Mouse (Mus musculus) heart, adult 11 months (tissue): ENCODE measurements around the gene Gm20388.

ENCODE experiments used
- DNase-seq: peaks from one replicate; pipeline ENCODE4 v3.0.0; 2022

Gm20388 gene

DNA sequence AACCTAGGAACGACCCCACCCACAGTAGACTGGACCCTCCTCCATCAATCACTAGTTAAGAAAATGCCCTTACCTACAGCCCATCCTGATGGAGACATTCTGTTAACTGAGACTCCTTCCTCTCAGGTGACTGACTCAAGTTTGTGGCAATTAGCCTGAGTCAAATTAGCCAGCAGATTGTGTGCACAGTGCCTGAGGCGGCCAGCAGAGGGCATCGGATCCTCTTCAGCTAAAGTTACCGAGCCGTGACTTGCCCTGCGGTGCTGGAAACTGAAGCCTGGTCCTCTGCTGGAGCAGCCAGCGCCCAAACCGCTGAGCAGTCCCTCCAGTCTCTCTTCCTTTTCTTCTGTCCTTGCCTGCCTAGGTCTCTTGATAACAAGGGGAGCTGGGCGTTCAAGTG, 56.8 kb downstream of the Gm20388 start:
- no peak for DNase-seq

- DNase-seq = no peak
Measured at GRCm38 (mm10) chr8:119970169-119970568, 59.5 kb downstream of the Gm20388 start.

DNA sequence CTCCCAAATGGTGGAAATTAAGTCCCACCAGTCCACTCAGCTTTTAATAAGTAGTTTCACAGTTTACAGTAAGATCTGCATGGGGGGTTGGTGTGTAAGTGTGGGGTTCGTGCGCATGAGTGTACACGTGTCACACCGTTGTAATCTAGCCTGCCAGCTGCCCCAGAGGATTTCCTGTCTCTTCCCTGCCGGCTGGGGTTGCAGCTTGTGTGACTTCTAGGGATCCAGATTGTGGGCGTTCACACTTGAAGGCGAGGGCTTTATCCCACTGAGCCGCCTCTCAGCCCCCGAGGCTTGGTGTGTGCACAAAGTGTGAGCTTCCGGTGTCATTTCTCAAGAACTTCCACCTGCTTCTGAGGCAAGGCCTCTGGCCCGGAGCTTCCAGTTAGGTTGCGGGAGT, 61.9 kb downstream of the Gm20388 start:
- no peak for DNase-seq

- peak; percentile 91 for DNase-seq
Measured at GRCm38 (mm10) chr8:119978770-119979381, 68.2 kb downstream of the Gm20388 start.

- no peak for DNase-seq
Measured at GRCm38 (mm10) chr8:119981253-119981652, 70.6 kb downstream of the Gm20388 start.

DNA sequence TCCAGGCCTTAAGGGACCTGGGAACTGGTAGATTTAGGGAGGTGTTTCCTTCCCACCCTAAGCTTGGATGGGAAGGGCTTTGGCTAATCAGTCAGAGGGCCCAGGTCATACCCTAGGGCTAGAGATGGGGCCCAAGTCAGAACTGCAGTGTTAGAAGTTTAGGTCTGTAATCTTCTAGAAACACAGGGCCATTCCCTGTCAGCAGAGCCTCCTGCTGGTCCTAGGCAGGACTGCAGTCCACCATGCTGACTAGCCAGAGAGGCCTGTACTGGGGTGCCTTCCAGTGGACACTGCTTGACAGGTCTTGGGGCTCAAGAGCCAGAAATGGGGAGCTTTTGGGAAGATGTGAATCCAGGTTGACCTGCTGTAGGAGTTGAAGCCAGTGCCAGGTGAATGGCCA, 73.4 kb downstream of the Gm20388 start:
- peak; percentile 87 for DNase-seq

DNA sequence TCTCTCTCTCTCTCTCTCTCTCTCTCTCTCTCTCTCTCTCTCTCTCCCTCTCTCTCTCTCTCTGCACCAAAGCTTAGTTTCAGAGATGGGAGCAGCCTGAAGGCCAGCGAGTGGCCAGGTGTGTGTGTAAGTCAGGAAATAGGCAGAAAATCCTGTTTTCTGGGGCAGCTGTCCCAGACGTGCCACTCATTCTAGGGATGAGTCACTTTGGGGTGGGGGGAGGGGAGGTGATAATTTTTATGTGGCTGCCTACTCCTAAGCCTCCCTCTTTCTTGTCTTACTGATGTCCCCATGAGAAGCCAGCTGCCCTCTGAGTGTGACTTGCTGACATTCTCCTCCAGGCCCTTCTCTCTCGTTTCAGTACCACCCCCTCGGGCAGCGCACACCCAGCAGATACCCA, 75.5 kb downstream of the Gm20388 start:
- DNase-seq = no peak

- DNase-seq = peak; percentile 94
Measured at GRCm38 (mm10) chr8:119988087-119988486, 77.4 kb downstream of the Gm20388 start.

GRCm38 (mm10) chr8:119992249-119992648, 81.6 kb downstream of the Gm20388 start, which contains the start of gene Crispld2:
TSS of gene Crispld2 (plus strand) at chr8:119992438.
- peak; percentile 99 for DNase-seq

- DNase-seq = no peak
Measured at GRCm38 (mm10) chr8:119994114-119994513, 83.5 kb downstream of the Gm20388 start.

DNA sequence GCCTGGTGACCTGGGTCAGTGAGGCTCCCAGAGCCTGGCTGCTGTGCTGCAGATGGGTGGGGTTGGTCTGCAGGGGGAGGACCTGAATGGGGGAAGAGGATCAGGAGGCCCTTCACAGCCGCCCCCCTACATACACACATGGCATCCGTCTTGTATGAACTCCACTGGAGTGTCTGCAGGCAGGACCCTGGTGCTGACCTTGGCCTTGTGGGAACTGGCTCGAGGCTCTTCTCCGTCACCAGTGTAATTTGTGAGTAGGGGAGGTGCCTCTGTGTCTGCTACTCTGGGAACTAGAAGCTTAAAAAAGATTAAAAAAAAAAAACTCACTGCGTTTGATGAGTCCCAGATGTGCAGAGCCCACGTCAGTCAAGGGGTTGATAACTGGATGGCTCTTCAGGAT, 83.9 kb downstream of the Gm20388 start:
- DNase-seq = no peak

DNA sequence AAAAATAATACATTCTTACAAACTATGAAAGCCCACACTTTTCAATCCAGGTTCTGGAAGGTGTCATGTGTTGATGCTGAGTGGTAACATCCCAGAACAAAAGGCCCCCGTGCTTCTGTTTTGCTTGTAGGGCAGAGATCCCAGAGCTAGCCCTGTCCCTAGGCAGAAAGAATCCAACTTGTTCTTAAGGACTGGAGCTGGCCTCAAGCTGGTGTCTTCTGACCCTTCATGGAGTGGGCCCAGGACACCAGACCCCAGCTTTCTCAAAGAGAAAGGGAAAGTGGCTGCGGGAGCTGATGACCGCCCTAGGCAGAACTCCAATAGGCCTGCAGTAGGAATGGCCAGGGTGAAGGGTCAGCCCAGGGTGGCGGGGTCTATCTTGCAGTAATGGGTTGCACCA, 86.6 kb downstream of the Gm20388 start:
- DNase-seq = peak; percentile 93

DNA sequence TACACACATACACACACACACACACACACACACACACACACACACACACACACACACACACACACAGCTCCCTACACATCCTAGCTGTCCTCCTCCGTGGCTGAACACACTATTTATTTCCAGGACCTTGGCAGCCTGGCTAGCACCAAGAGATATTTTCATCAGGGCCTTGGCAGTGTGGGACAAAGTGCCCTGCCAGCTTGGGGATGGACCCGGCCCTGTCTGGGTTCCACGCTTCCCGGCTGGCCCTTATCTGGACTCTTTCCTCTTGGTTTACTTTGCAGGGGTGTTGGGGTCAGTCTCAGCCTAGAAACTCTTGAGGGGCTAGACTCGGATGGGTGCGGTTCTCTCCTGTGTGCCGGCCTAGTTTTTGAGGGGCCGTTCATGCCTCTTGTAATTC, 89.8 kb downstream of the Gm20388 start:
- DNase-seq = peak; percentile 96

DNA sequence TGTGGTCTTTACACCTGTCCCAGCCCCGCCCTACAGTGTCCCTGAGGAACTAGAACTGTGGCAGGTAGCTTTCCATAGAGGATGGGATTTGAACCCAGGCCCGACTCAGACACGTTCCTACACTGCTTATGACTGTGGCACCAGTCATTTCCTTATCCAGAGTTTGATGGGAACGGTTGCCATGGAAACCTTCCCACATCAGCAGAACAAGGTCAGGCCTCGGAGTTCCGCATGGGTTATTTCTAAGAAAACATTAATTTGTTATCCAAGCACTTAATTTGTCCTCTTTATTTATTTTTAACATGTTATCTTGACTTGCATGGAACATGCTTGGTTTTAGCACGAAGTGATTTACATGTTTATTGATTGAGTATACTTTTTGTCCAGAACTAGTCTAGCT, 91.1 kb downstream of the Gm20388 start:
- DNase-seq = no peak

DNA sequence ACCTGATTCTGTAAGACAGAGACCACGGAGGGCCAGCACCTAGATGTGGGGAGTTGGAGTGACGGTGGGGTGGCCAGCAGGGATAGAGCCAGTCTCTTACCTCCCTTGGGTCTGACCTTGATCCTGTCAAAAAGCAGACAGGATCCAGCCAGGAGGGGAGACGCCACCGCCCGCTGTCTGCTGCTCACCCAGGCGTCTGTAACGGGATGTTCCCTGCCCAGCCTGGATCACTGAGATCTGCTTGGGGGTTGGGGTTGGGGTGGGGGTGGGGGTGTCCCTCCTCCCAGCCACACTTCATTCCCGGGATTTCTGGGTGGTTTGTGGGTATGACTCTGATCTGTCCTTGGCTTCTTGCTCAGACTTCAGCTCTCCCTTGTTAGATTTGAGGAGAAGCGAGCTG, 91.7 kb downstream of the Gm20388 start:
- DNase-seq = no peak

DNA sequence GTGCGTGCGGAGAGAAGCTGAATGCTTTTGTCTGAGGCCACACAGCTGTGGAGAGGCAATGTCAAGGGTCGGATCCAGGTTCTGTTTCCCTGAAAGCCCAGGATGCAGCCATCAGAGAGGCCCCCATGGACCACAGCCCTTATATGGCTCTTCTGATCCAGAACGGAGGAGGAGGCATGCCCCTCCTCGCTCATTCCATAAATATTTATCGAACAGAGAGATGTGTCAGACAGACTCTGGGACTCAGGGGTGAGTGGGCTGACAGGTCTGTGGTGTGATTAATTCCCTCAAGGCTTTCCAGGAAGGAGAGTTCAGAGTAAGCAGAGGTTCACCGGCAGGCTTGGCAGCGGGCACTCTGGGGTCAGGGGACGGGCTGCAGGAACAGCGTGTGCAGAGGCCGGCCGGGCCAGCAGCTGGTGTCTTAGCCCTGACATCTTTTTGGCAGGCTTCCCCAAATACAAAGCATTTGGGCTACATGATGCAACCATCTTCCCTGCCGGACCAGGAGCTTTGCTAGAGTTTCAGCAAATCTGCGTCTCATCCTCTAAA, 93.6 kb downstream of the Gm20388 start:
- DNase-seq = peak; percentile 97

GRCm38 (mm10) chr8:120004705-120005381, 94.2 kb downstream of the Gm20388 start:
- DNase-seq = no peak

DNA sequence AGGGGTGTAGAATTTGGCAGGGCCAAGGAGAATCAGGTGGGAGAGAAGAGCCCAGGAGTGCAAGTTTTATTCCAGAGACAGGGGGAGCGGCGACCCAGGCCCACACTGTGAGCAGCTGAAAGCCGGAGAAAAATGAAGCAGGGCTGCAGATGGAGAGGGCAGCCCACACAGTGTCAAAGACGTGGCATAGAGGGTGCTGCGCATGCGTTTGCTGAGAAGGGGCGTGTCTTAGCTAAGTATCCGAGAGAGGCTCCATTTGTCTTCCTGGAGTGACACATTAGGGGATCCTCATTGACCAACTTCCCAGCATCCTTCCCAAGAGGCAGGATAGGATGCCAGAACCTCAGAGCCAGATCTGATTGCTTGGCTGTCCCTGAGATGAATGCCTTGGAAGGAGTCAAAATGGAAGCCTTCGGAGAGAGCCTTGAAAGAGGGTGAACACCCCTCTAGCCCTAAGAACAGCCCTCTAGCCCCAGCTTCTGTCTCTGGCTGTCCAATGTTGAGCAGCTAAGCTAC, 96.1 kb downstream of the Gm20388 start:
- peak; percentile 94 for DNase-seq

DNA sequence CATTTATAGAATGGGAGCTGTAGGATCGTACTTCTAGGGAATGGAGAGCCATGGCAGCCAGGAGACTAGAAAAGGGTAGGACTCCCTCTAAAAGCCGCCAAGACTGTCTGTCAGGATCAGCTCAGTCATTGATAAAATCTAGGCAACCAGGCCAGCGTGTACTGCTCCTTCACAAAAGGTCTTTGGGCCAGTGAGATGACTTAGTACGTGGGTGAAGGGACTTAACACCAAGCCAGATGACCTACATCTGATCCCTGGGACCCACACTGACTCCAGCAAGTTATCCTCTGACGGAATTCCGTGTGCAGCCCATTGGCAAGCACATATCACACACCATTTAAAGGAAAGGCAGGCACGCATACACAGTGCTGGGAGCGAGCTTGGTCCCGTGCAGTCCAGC, 96.5 kb downstream of the Gm20388 start:
- DNase-seq = peak; percentile 93

- DNase-seq = no peak
Measured at GRCm38 (mm10) chr8:120009284-120009683, 98.6 kb downstream of the Gm20388 start.

DNA sequence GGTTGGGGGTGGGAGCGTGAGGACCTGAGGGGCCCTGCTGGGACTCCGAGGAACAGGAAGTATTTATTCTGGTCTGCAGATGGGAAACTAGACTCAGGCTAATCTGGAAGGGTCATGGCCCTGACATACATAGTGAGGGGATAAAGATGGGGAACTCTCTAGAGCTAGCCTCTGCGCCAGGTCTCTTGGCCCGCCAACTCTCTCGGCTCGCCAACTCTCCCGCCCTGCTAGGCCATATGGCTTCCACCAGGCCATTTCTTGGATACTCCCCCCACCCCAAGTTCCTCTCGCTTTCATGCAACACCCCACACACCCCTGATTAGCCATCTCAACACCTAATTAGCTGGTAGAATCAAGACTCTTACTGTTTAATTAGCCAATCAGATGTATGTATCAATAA, 101.8 kb downstream of the Gm20388 start:
- no peak for DNase-seq

DNA sequence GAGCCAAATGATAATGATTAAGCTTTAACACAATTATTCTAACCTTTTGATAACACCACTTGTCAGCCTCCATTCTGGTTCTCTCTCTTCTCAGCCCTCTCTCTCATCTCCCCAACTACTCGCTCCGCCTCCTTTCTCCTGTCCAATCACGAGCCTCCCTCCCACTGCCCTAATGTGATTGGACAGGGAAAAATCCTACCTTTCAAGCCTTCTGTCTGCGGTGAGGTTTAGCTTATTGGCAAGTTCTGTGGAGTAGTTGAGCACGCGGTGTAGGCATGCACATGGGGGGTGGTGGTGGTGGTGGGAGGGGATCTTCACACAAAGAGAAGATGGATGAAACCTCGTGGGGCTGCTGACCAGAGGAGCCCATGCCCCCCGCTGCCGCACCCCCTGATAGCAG, 102.3 kb downstream of the Gm20388 start:
- no peak for DNase-seq

- no peak for DNase-seq
Measured at GRCm38 (mm10) chr8:120014267-120015023, 103.8 kb downstream of the Gm20388 start.

DNA sequence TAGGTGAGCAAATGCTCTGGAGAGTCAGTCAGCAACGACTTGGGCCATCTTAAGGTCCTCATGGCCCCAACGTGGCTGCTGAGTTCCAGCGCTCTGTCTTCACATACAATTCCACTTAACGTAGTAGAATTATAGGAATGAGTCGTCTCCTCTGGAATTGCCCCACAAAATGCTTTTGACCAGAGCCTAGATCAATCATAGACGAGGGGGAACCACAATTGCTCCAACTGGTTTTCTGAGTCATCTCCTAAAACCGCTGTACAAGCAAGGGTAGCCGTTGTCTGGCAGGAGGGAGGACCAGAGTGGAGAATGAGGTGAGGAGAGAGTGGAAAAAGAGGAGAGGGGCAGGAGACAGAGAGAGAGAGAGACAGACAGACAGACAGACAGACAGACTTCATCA, 105.3 kb downstream of the Gm20388 start:
- no peak for DNase-seq
